Mouse (Mus musculus) mouse embryonic stem cell (cell line): ENCODE measurements around the gene Cxadr.

Experiments used
- in situ Hi-C, 2 experiments: fragments of 300-500 bp; cut with MboI; formaldehyde crosslinking; loops; 1 replicate in 1 of 2; 3 replicates in 1 of 2; pipeline ENCODE4 v1.14.3; 2019 to 2020; ENCODE audit warnings: low sequenced_read_pairs in 2 of 2, low pct_unique_long_range_greater_than_20kb in 1 of 2, mixed read lengths in 1 of 2; ENCODE audit not compliant: unreplicated experiment in 1 of 2

The Cxadr gene

DNA sequence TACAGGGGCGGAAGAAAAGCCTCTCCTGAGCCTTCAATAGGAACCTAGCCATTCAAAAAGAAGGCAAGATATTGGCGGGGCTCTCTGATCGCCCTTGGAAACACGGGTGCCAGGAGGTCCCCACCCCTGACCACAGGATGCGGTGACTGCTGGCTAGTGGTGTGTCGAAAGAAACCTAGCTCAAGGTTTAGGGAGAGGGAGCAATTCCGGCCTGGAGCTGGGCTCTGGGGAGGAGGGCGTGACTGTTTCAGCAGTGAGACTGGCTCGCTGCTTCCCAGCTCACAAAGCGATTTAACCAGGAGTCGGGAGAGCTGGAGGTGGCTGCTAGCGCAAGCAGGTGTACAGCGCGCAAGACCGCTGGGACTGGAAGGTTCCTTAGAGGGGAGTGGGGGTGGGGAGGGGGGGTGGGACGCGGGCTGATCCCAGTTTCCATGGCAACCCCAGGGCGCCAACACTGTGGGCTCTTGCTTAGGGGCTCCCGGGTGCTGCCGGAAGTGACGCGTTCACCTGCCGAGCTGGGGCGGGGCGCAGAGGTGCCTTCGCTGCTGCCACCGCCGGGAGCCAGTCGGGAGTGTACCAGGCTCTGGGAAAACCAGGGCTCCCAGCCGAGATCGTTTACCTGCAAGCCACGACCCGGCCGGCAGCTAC, at the start of gene Cxadr:
Cxadr (plus strand) TSS at position 307 of the 648 bp plus-strand sequence.
- in situ Hi-C loops, result no loop called here

DNA sequence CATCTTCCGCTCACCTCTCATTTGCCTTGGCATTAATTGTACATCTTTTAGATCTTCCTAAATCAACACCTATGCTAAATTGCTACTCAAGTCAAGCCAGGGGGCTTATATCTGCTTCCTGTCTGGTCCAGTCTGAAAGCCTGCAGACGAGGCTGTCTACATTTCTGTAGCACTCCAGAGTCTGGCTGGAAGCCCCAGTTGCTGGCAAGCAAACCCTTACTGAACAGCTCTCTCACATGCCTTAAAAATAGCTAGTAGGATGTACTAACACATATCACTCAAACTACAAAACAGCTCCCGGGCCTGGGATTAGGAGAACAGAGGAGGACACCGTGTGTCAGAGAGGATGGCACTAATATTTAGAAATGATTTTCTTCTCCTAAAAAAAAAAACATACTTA, 42.3 kb upstream of the Cxadr start:
- in situ Hi-C loops, result no loop called here

DNA sequence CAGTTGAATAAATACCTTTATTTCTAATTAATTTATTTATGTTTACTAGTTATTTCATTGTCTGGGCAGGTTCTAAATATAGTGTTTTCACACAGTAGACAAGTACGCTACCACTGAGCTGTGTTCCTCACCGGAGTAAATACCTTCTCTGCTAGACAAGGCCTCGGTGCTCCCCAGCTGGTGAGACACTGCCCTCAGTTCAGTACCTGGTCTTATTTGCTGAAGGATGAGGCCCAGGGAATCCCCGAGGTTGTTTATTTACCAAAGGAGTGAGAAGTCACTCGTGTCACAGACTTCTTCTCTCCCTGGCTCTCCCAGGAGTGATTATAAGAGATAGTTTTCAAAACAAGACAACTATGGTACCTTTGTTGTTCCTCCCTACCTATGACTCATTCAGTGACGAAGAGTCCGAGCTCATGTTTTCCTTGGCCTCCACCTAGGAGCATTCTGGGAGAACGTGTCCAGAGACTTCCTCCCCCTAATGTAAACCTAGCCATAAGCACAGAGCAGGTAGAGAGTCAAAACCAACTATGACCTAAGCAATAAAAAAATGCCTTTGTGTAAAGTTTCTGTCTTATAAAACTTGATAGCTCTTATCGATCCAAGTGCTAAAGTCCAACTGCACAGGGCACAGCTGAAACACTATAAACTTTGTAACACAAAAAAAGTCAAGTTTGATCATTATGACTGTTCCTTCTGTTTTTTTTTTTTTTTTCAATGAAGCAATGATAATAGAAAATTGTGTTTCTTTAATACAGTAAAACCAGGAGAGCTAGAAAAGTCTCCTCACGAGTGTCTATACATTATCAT, 41.0 kb upstream of the Cxadr start:
- in situ Hi-C loops, result no loop called here

DNA sequence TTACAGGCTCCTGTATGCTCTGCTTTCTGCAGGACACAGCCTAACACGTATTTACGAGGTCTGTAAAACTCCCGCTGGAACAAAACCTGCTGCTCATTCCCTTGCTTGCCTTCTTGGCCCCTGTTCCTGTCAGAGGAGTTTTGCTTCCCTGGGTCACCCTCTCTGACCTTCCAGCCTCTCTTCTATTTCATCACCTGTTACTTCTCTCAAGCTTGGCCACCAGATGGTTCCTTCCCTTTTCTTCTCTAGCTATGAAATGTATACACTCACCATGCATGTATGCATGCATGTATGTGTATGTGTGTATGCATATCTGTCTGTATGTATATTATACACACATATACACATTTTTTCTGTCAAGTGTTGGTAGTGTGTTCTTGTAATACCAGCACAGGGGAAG, 39.8 kb upstream of the Cxadr start:
- in situ Hi-C loops, result no loop called here

DNA sequence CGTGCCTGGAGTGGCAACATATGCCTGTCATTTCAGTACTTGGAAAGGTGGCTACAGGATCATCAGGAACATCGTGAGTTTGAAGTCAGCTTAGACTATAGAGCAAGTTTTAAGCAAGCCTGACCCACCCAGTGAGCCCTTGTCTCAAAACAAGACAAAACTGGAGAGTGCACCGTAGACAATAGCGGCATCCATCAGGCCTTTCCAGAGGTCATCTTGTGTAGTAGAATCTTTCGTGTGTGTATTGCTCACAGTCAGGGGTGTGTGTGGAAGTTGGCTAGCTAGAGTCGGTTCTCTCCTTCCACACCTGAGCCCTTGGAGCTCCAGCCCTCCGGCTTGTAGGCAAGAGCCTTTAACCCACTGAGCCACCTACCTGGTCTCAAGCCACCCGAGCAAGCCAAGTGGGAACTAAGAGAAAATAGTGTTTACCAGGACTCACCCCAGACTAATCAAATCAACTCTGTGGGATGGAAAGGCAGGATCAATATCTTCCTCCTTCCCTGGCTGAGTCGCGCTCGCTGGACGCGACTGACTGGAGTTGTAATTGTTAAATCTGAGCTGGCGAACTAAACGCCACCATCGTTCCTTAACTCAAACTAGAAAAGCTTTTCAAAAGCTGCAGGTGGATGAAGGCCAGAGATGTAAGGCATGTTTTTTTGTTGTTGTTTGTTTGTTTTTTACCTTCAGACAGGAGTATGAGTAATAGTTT, 36.7 kb upstream of the Cxadr start:
- in situ Hi-C loops, result no loop called here

- in situ Hi-C loops, result no loop called here
These were observed 36.1 kb upstream of the Cxadr start for GRCm38 (mm10) chr16:78265151-78265590.

DNA sequence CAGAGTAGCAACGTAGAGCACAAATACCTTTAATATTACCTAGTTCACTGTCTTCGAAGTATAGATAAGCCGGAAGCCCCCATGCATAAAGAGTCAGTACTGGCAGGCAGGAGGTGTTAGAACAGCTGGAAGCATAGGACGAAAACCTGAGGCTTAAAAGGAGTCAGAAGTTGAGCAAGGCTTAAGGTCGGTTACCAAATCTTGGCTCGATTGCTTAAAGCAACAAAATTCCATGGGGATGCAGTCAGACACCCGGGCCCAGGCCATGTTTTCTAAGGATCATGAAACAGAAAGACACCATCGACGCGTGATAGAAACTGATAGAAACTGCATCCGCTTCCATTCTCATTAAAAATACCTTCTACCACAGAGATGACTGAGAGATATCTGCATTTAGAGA, 35.5 kb upstream of the Cxadr start:
- in situ Hi-C loops, result no loop called here

GRCm38 (mm10) chr16:78267453-78267852, 33.8 kb upstream of the Cxadr start:
- in situ Hi-C loops, result no loop called here

DNA sequence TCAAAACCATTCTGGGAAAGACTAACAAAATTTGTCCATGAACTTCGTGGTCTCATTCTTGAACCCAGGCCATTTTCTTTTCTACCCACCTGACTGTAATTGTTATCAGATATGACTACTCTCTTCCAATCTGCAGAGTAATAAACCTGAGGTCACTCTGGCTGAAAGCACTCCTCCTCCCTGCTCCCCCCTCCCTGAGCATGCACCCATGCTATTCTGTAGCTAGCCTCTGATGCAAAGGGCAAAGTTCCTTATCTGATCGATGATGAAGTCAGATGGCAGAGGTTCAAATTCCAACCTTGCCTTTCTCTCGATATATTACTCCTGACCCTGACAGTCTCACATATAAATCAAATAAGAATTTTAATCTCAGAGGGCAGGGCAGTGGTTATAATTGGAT, 33.1 kb upstream of the Cxadr start:
- in situ Hi-C loops, result no loop called here

- in situ Hi-C loops, result no loop called here
These were observed 26.3 kb upstream of the Cxadr start for GRCm38 (mm10) chr16:78274825-78275455.

GRCm38 (mm10) chr16:78277567-78277966, 23.7 kb upstream of the Cxadr start:
- in situ Hi-C loops, result no loop called here

DNA sequence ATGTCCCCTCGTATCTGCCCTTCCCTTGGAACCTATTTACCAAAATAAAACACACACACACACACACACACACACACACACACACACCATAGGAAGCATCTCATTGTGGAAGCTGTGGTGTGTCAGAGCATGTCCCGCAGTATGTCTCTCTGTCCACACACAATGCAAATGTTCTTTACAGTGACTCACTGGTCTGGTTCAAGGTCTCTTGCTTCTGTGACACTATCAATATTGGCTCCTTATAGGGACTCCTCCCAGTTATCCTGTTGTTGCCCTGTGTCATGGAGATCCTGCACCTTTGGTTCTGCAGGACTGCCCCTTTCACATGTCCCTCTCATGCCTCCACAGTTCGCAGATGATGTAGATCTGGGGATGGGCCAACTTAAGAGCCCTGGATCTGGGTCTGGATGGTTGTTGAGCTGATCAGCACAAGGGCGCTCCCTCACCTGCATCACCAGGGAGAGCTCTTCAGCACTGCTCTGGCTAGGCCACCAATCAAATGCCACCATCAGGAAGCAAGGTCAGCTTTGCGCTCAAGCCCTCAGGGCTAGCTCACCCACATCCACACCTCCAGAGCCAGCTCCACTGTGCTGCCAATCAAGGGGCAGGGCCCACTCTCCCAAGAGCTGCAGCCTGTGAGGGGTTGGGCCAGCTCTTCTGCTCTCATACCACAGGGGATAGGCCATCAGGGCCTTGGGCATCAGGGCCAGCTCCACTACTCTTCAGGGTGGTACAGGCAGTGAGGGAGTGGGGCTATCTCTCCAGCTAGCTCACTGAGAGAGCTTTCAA, 21.0 kb upstream of the Cxadr start:
- in situ Hi-C loops, result no loop called here

GRCm38 (mm10) chr16:78283231-78283630, 18.1 kb upstream of the Cxadr start:
- in situ Hi-C loops, result no loop called here

GRCm38 (mm10) chr16:78294051-78294450, 7.2 kb upstream of the Cxadr start:
- in situ Hi-C loops, result no loop called here

DNA sequence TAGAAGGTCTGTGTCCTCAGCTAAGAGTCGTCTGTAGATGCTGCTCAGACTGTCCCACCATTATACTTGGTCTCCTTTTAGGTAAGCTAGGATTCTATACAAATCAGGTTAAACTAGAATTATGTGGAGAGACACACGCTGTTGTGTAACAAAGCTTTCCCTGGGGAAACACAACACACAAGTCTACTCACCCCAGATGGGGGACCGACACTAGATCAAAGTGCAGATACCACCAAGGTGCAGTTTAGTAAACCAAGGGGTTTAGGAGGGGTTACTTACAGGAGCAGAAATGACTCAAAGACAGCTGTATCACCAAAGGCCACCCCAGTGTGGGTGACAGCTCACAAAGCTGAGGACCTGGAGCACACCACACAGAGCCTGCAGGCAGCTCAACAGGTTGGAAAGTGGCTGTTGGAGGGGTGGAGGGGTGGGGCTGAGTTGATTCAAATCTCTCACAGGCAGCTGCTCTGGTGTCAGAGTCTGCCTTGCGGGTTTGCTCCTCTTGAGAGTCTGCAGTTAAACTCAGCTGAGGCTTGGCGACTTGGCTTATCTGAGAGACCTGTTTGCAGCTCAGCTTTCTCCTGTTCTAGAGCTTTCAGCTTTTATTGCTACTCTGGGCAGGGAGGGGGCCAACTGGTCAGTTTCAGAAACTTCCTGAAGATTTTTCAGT, 6.5 kb upstream of the Cxadr start:
- in situ Hi-C loops, result no loop called here

GRCm38 (mm10) chr16:78295601-78296000, 5.7 kb upstream of the Cxadr start:
- in situ Hi-C loops, result no loop called here

DNA sequence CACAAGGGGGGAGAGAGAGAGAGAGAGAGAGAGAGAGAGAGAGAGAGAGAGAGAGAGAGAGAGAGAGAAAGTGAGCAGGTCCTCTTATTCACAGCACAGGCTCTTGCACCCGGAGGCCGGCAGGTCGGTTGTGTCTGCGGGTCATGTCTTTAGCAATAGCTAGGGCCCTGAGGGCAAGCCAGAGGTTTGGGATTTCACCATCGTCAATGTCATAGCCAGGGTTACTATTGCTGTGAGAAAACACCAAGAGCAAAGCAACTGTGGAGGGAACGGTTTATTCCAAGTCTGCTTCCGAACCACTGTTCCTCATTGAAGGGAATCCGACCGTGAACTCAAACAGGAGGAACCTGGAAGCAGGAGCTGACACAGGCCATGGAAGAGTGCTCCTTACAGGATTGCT, 5.2 kb upstream of the Cxadr start:
- in situ Hi-C loops, result no loop called here
